Mouse (Mus musculus) thymus, postnatal 36 days (tissue): Measurements from ENCODE around the gene Psmg3.

ENCODE experiments used
- DNase-seq, 2 experiments: peaks; one replicate each; pipeline ENCODE4 v3.0.0; 2022; ENCODE audit warnings: mixed read lengths in 2 of 2

Psmg3 gene

GRCm38 (mm10) chr5:139793338-139794089, 33.2 kb downstream of the Psmg3 start:
- DNase-seq = no peak

- no peak for DNase-seq
Measured at GRCm38 (mm10) chr5:139792966-139793337, 33.7 kb downstream of the Psmg3 start.

GRCm38 (mm10) chr5:139792159-139792775, 34.4 kb downstream of the Psmg3 start:
- DNase-seq = no peak

- peak; percentile 98 to 99 for DNase-seq
Measured at GRCm38 (mm10) chr5:139791227-139792158, 35.2 kb downstream of the Psmg3 start, which contains the start of gene Mafk. TSS of gene Mafk (plus strand) at chr5:139791513.

GRCm38 (mm10) chr5:139789466-139789865, 37.2 kb downstream of the Psmg3 start:
- DNase-seq = no peak

GRCm38 (mm10) chr5:139781406-139781805, 45.3 kb downstream of the Psmg3 start:
- no peak for DNase-seq

- DNase-seq = peak; percentile 67 to 80
Measured at GRCm38 (mm10) chr5:139776966-139777365, 49.7 kb downstream of the Psmg3 start.

- DNase-seq = peak; percentile 95 to 96
Measured at GRCm38 (mm10) chr5:139775216-139775926, 51.3 kb downstream of the Psmg3 start, which contains the start of gene Ints1. TSS of gene Ints1 (minus strand) at chr5:139775674.
